Mouse (Mus musculus) testis, adult 2 months (tissue): ENCODE measurements around the gene Evc.

Experiments
- CTCF ChIP-seq: fragments of 200-500 bp; IDR thresholded peaks from 2 replicates; pipeline ENCODE4 v1.5.1; 2012; ENCODE audit warnings: low read depth, mild to moderate bottlenecking, inconsistent platforms, low read length, moderate library complexity; ENCODE audit not compliant: control insufficient read depth, insufficient read depth, insufficient replicate concordance
- POLR2A ChIP-seq: fragments of 200-500 bp; IDR thresholded peaks from 2 replicates; pipeline ENCODE4 v1.6.1; 2012; ENCODE audit warnings: low read depth, mild to moderate bottlenecking, inconsistent platforms, low read length, moderate library complexity; ENCODE audit not compliant: control insufficient read depth

DNA sequence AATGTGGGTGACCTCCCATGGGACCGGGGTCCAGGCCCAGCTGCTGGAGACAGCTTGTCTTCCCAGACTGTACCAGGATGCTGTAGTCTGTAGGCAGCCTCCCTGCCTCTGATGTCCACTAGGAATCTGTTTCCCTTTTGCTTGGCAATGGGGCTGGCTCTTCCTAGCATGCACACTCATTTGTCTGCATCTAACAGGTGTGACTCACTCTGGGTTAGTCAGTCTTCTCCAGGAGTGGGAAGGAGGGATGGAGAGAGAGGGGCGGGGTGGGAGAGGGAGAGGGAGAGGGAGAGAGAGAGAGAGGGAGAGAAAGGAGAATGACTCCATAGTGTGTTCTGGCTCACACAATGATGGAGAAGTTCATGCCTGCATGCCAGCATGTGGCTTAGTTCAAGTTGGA lies 15.1 kb upstream of the Evc start:
- TF ChIP-seq CTCF (no peak), POLR2A (no peak)
